Mouse (Mus musculus) frontal cortex, adult 2 months (tissue): ENCODE results near the gene Cask. TPM values are rescaled to one million over a fixed set of nuclear protein-coding genes. Genes with fewer than 3 reads are reported as not detected.
"Not testable (repeated sequence)": the region's sequence is repeated elsewhere in the genome, so short reads cannot be mapped to it uniquely, and the experiment has no call there.

Source experiments
- DNase-seq, 2 experiments: peaks; one replicate each; pipeline ENCODE4 v3.0.0; 2022; ENCODE audit warnings: low spot score in 1 of 2; ENCODE audit errors: extremely low spot score in 1 of 2
- polyA plus RNA-seq: library from polyadenylated mRNA; depleted of rRNA; stranded (reverse); fragments of >200 nt; gene quantifications from 2 replicates; pipeline ENCODE4 v1.2.3, GENCODE M21; 2012; rRNA removed

The Cask gene
- 33.8 and 37.0 TPM in 2 replicates for polyA plus RNA-seq

DNA sequence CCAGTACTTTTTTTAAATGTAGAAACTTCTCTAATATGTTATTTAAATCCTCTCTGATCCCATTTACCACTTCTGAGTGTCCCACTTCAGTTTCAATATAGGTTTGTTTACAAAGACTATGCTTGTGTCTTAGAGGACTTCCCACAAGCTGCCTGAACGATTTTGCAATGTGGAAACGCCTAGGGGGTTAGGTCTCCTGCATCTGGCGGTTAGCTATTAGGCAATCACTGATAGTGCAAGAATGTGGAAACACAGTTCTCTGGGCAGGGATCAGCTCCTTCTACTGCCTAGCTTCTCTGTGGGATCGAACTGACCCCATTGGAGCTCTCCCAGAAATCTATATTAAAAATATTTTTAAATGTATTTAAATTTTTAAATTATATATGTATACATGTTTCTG lies at the start of gene Cask:
Cask (minus strand) TSS at position 83 of the 400 bp plus-strand sequence.
- DNase-seq, result no peak

DNA sequence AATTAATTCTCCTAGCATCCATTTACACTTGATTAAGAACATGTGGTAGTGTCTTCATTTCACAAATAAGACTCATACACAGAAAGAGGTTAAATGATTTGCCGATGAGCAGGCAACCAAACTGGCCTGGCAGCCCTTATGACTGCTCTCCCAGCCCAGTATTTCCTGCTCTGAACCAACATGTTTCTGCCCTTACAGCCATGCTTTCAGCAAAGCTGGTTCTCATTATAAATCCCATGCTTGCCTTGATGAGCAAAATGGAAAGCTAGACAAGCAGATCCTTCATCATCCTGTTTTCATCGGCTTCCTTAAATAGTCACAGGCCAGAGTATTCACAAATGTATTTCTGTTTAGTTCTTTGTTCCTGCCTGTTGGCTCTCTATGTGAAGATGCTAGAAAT lies 38.8 kb upstream of the Cask start:
- DNase-seq, result no peak

- no peak for DNase-seq
Observed at GRCm38 (mm10) chrX:13884348-13884747, 33.2 kb upstream of the Cask start.

DNA sequence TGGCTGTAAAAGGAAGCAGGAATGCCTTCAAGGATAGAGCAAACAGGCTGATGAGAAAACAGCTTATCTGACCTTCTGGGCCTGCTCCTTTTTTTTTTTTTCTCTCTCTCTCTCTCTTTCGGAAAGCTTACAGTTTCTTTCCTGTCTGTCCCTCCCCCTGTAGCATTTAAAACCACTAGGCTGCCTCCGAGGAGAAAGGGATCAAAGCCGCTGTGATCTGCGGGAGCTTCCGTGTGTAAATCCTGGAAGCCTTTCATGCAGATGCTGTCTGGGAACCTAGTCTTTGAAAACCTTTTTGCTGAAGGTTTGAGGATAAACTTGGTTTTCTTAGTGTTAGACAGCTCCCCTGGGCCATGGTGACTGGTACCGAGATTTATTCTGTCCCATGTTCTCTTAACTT lies 30.8 kb upstream of the Cask start:
- DNase-seq, result no peak

- peak; percentile 3 to 20 for DNase-seq
Observed at GRCm38 (mm10) chrX:13860145-13860544, 9.0 kb upstream of the Cask start.

- no peak for DNase-seq
Observed at GRCm38 (mm10) chrX:13859051-13859450, 7.9 kb upstream of the Cask start.

- no peak for DNase-seq
Observed at GRCm38 (mm10) chrX:13848473-13848872, 2.7 kb downstream of the Cask start.

- peak; percentile 5 to 25 for DNase-seq
Observed at GRCm38 (mm10) chrX:13847502-13847851, 3.7 kb downstream of the Cask start.

- DNase-seq, result peak; percentile 72 to 85
Observed at GRCm38 (mm10) chrX:13846653-13847501, 4.3 kb downstream of the Cask start.

- DNase-seq, result peak; percentile 2 to 30
Observed at GRCm38 (mm10) chrX:13845858-13846652, 5.1 kb downstream of the Cask start.

- peak; percentile 3 to 16 for DNase-seq
Observed at GRCm38 (mm10) chrX:13845141-13845857, 5.9 kb downstream of the Cask start.

- DNase-seq, result peak; percentile 1 to 34
Observed at GRCm38 (mm10) chrX:13822792-13823191, 28.4 kb downstream of the Cask start.

DNA sequence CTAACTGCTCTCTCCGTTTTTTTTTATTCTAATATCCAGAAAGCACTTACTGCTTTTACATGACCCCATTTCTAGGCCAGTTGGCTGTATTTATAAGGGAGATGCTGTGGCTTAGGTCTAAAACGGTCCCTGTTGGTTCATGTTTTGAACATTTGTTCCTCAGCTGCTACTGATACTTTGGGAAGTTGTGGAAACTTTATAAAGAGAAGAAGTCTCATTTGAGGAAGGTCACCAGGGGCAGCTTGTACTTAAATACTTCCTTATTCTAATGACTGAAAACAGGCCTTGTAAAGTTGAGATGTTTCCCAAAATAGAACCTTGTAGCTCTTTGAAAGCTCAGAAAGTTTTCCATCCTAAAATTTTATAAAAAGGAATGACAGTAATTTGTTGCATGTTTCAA lies 52.4 kb downstream of the Cask start:
- no peak for DNase-seq

- DNase-seq, result no peak
Observed at GRCm38 (mm10) chrX:13765672-13766071, 85.5 kb downstream of the Cask start.

DNA sequence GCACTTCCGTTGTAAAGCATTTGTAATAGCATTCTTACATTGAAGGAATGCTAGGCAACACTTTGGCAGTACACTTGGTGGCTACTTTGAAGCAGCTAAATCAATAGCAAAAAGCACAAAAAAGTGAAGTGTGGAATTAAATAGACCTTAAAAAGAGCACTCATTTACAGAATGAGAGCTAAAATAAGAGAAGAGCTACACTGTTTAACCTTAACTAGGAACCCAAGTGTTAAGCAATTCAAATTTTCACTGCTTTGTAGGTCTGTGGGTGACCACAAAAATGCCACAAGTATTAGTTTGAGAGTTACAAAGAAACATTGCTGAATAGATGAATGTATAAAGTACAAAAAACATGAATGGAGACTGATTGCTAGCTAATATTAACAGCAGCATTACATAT lies 86.1 kb downstream of the Cask start:
- no peak for DNase-seq

- no peak for DNase-seq
Observed at GRCm38 (mm10) chrX:13757279-13758005, 93.7 kb downstream of the Cask start.

GRCm38 (mm10) chrX:13741110-13741509 lies 110.1 kb downstream of the Cask start:
- DNase-seq, result no peak

DNA sequence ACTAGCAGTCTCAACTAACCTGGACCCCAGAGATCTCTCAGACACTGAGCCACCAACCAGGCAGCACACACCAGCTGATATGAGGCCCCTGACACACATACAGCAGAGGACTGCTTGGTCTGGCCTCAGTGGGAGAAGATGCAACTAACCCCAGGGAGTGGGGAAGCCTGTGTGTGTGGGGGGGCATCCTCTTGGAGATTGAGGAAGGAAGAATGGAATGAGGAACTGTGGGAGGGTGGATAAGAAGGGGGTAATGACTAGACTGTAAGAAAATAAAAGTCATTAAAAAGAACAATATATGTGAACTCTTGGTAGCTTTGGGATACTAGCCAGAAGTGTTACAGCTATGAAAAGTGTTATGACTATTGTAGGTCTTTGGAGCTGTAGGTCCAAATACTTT lies 120.4 kb downstream of the Cask start:
- DNase-seq, result not testable (repeated sequence)

DNA sequence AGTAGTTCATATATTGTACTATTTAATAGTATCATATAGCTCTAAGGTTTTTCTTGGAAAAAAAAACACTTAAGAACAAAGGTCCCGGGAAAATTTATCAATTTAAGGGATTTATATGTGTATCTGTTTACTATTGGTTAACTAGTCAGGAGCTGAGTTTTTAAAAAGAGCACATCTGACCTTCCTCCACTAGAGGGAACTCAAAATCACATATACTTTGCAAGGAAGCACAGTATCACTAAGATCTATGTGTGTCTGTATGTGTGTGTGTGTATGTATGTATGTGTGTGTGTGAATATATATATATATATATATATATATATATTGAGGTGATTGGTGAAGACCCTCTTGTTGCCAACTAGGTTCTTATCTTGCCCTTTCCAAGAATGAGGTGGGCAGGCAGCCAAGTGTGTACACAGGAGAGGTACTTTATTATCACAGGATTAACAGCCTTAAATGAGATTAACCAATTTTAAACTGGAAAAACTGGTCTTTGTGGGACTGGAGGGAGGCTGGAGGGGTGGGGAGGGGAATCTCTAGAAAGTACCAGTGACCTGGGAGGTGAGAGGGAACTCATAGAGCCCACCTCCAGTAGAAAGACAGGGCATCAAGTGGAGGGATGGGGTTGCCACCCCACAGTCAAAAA lies 121.2 kb downstream of the Cask start:
- peak in 1 of 2 experiments; percentile 16 for DNase-seq
